Mouse (Mus musculus) cerebellum, adult 2 months (tissue): ENCODE data around the gene Glrx5.

Source experiments
- CTCF ChIP-seq: fragments of 200-500 bp; IDR thresholded peaks from 2 replicates; pipeline ENCODE4 v1.5.1; 2011; ENCODE audit warnings: low read depth, mild to moderate bottlenecking, control low read depth, low read length, moderate library complexity, borderline replicate concordance; ENCODE audit not compliant: insufficient read depth
- POLR2A ChIP-seq: fragments of 200-500 bp; IDR thresholded peaks from 2 replicates; pipeline ENCODE4 v1.6.1; 2011; ENCODE audit warnings: low read length, control low read depth, borderline replicate concordance; ENCODE audit not compliant: insufficient read depth

DNA sequence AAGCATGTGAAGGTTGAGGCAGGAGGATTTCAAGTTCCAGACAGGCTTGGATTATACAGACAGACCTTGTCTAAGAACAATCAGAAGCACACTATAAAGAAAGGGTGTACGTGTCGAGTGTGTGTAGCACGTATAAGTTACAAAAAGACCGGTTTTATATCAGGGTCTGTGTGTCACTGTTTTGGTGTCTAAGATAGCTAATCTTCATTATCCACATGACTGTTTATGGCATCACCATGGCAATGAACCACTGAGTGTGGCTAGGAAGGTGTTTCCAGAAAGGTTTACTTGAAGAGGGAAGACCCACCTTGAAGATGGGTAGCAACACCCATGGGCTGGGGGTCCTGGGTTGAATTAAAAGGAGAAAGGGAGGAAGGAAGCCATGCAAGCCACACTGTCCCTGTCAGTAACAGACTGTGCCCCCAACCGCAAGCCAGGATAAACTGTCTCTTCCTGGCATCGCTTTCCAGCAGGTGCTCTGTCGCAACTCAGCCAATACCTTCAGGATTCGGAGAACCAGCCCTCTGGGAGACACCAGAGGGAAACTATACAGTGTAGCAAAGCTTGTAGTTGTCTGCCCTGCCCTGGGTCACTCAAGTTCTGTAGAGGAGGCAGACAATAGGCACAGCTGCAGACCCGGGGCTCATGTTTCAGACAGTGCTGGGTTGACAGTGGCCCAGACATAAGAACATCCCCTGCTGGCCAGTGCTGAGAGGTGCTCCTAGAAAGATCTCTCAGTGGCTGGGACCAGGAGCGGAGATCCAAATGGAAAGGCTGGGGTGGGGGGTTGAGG is 30.0 kb upstream of the Glrx5 start:
- no peak for TF ChIP-seq CTCF
- TF ChIP-seq POLR2A, result no peak
